Mouse (Mus musculus) forebrain, embryonic 11.5 days (tissue): ENCODE data around the gene Lrrc4. TPM values are rescaled to one million over a fixed set of nuclear protein-coding genes. Genes with fewer than 3 reads are reported as not detected.

Source experiments
- ATAC-seq: fragments of 200-750 bp; cut with Nextera tagmentation; replicated peaks from 2 replicates; pipeline ENCODE4 v1.8.0; 2017; ENCODE audit warnings: moderate TSS enrichment; ENCODE audit not compliant: low FRiP score
- DNase-seq: peaks from one replicate; pipeline ENCODE4 v3.0.0-alpha.2; 2017; ENCODE audit warnings: low spot score
- H3K27ac ChIP-seq: fragments of 300-500 bp; sonication (generic); 2 replicates; pipeline ENCODE4 v1.5.1; 2014; ENCODE audit warnings: low read depth, low read length
- H3K27me3 ChIP-seq: fragments of 300-500 bp; sonication (generic); 2 replicates; pipeline ENCODE4 v1.6.1; 2014; ENCODE audit warnings: mild to moderate bottlenecking, low read length, mixed read lengths; ENCODE audit not compliant: control insufficient read depth, insufficient read depth
- H3K36me3 ChIP-seq: fragments of 300-500 bp; sonication (generic); 2 replicates; pipeline ENCODE4 v1.6.1; 2014; ENCODE audit warnings: mild to moderate bottlenecking, low read length, moderate library complexity, mixed read lengths; ENCODE audit not compliant: control insufficient read depth, insufficient read depth
- H3K4me1 ChIP-seq: fragments of 300-500 bp; sonication (generic); replicated peaks from 2 replicates; pipeline ENCODE4 v1.6.1; 2014; ENCODE audit warnings: low read length, mixed read lengths; ENCODE audit not compliant: control insufficient read depth, insufficient read depth
- H3K4me2 ChIP-seq: fragments of 300-500 bp; sonication (generic); 2 replicates; pipeline ENCODE4 v1.6.1; 2014; ENCODE audit warnings: low read depth, mild to moderate bottlenecking, low read length, moderate library complexity, mixed read lengths; ENCODE audit not compliant: severe bottlenecking
- H3K4me3 ChIP-seq: fragments of 300-500 bp; sonication (generic); 2 replicates; pipeline ENCODE4 v1.5.1; 2014; ENCODE audit warnings: low read depth, low read length
- H3K9ac ChIP-seq: fragments of 300-500 bp; sonication (generic); 2 replicates; pipeline ENCODE4 v1.6.1; 2014; ENCODE audit warnings: low read length
- H3K9me3 ChIP-seq: fragments of 300-500 bp; sonication (generic); 2 replicates; pipeline ENCODE4 v1.6.1; 2016; ENCODE audit warnings: low read length, mixed read lengths; ENCODE audit not compliant: control insufficient read depth
- WGBS: fragments of 180-500 bp; shearing (Covaris S2); extraction: QIAGEN DNeasy Blood & Tissue Kit; methylation state at CpG from one replicate; pipeline ENCODE4 v1.1.7; 2014; 5-methylcytosine and 5-hydroxymethylcytosine counted together
- polyA plus RNA-seq: library from polyadenylated mRNA; unstranded; fragments of >200 nt; fragmentation: Nextera tagmentation; extraction: Ambion mirVana; gene quantifications from 2 replicates; pipeline ENCODE4 v1.2.1, GENCODE M21; 2014

Lrrc4 gene
- polyA plus RNA-seq, 1 experiment from 2014 or later = 3.6 TPM

GRCm38 (mm10) chr6:28717203-28717844, 114.2 kb downstream of the Lrrc4 start:
- Histone ChIP-seq H3K36me3 (no peaks in the 10 kb centered on the region), H3K4me3 (no peak overlapping the region), H3K4me2 (no peak overlapping the region), H3K9ac (no peak overlapping the region), H3K4me1 (no peaks in the 10 kb centered on the region), H3K9me3 (no peaks in the 10 kb centered on the region), H3K27me3 (no peaks in the 10 kb centered on the region), H3K27ac (no peak overlapping the region)
- WGBS = 49% methylated on average over 7 of the region's 7 CpGs
- no peak for DNase-seq
- ATAC-seq = no peak

GRCm38 (mm10) chr6:28710035-28710434, 121.5 kb downstream of the Lrrc4 start:
- DNase-seq = no peak
- Histone ChIP-seq H3K4me1 (peaks cover 5% of the 10 kb centered on the region), H3K27me3 (no peaks in the 10 kb centered on the region), H3K27ac (no peak overlapping the region), H3K4me2 (no peak overlapping the region), H3K9me3 (no peaks in the 10 kb centered on the region), H3K9ac (no peak overlapping the region), H3K36me3 (no peaks in the 10 kb centered on the region; the same call in 1 of the 2 replicates), H3K4me3 (no peak overlapping the region)
- no peak for ATAC-seq
- 14% methylated on average over 2 of the region's 2 CpGs for WGBS

- Histone ChIP-seq H3K9me3 (no peaks in the 10 kb centered on the region), H3K27me3 (no peaks in the 10 kb centered on the region), H3K4me1 (peaks cover 7% of the 10 kb centered on the region), H3K9ac (no peak overlapping the region), H3K36me3 (no peaks in the 10 kb centered on the region; the same call in 1 of the 2 replicates), H3K4me3 (no peak overlapping the region), H3K27ac (no peak overlapping the region), H3K4me2 (no peak overlapping the region)
- WGBS = 91% methylated on average over 12 of the region's 12 CpGs
- ATAC-seq = no peak
- DNase-seq = no peak
Measured at GRCm38 (mm10) chr6:28706976-28707592, 124.5 kb downstream of the Lrrc4 start.

GRCm38 (mm10) chr6:28706108-28706975, 125.2 kb downstream of the Lrrc4 start:
- WGBS = 85% methylated on average over 8 of the region's 8 CpGs
- DNase-seq (no peak), ATAC-seq (no peak)
- H3K9ac ChIP-seq = no peak overlapping the region
- no peak overlapping the region for H3K4me3 ChIP-seq
- H3K27me3 ChIP-seq = no peaks in the 10 kb centered on the region
- peaks cover 7% of the 10 kb centered on the region for H3K4me1 ChIP-seq
- H3K36me3 ChIP-seq = no peaks in the 10 kb centered on the region; the same call in 1 of the 2 replicates
- H3K27ac ChIP-seq = no peak overlapping the region
- no peak overlapping the region for H3K4me2 ChIP-seq
- no peaks in the 10 kb centered on the region for H3K9me3 ChIP-seq

GRCm38 (mm10) chr6:28705384-28706107, 126.0 kb downstream of the Lrrc4 start:
- H3K4me1 ChIP-seq = peaks cover 7% of the 10 kb centered on the region
- H3K27ac ChIP-seq = no peak overlapping the region
- ATAC-seq (no peak), DNase-seq (no peak)
- no peaks in the 10 kb centered on the region for H3K27me3 ChIP-seq
- no peak overlapping the region for H3K4me3 ChIP-seq
- no peaks in the 10 kb centered on the region for H3K9me3 ChIP-seq
- H3K36me3 ChIP-seq = no peaks in the 10 kb centered on the region; the same call in 1 of the 2 replicates
- H3K4me2 ChIP-seq = no peak overlapping the region
- 94% methylated on average over 6 of the region's 6 CpGs for WGBS
- no peak overlapping the region for H3K9ac ChIP-seq

- H3K9ac ChIP-seq = no peak overlapping the region
- no peaks in the 10 kb centered on the region for H3K27me3 ChIP-seq
- no peak overlapping the region for H3K4me2 ChIP-seq
- no peak overlapping the region for H3K4me3 ChIP-seq
- H3K27ac ChIP-seq = no peak overlapping the region
- H3K9me3 ChIP-seq = no peaks in the 10 kb centered on the region
- H3K36me3 ChIP-seq = no peaks in the 10 kb centered on the region; the same call in 1 of the 2 replicates
- DNase-seq = no peak
- peaks cover 4% of the 10 kb centered on the region for H3K4me1 ChIP-seq
- 73% methylated on average over 6 of the region's 6 CpGs for WGBS
- no peak for ATAC-seq
Measured at GRCm38 (mm10) chr6:28704612-28705011, 126.9 kb downstream of the Lrrc4 start.

- WGBS = 86% methylated on average over 3 of the region's 3 CpGs
- no peak overlapping the region for H3K27ac ChIP-seq
- H3K27me3 ChIP-seq = no peaks in the 10 kb centered on the region
- DNase-seq = no peak
- no peaks in the 10 kb centered on the region for H3K9me3 ChIP-seq
- H3K4me2 ChIP-seq = no peak overlapping the region
- H3K9ac ChIP-seq = no peak overlapping the region
- H3K4me1 ChIP-seq = no peaks in the 10 kb centered on the region
- ATAC-seq = no peak
- H3K36me3 ChIP-seq = no peaks in the 10 kb centered on the region
- H3K4me3 ChIP-seq = no peak overlapping the region
Measured at GRCm38 (mm10) chr6:28697214-28697613, 134.3 kb downstream of the Lrrc4 start.

- no peaks in the 10 kb centered on the region for H3K9me3 ChIP-seq
- H3K4me2 ChIP-seq = no peak overlapping the region
- no peak overlapping the region for H3K27ac ChIP-seq
- H3K9ac ChIP-seq = no peak overlapping the region
- no peaks in the 10 kb centered on the region for H3K4me1 ChIP-seq
- H3K36me3 ChIP-seq = no peaks in the 10 kb centered on the region
- no peak for ATAC-seq
- no peaks in the 10 kb centered on the region for H3K27me3 ChIP-seq
- no peak overlapping the region for H3K4me3 ChIP-seq
- DNase-seq = no peak
Measured at GRCm38 (mm10) chr6:28692659-28693058, 138.9 kb downstream of the Lrrc4 start.
